Mouse (Mus musculus): ENCODE data around the gene Drd2.

Drd2 gene

DNA sequence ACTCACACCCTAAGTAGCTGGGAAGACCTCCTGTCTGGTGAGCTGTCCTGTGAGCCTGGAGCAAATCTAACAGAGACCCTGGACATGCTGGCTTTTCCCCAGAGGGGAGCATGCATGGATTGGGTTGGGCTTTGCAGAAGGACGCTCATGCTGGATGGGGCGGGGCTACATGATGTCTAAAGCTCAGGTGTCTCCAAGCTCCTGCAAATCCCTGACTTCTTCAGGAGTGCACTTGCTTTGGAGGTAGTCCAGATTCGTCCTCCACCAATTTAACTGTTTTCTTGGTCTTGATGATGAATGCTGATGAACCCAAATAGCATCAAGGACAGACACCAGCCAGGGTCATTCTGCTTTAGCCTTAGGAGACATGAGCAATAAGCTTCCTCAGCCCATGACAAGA, 110.1 kb downstream of the Drd2 start:
- no peak for DNase-seq (ENCODE audit: low read depth in 2 of 2, low spot score in 2 of 2)

DNA sequence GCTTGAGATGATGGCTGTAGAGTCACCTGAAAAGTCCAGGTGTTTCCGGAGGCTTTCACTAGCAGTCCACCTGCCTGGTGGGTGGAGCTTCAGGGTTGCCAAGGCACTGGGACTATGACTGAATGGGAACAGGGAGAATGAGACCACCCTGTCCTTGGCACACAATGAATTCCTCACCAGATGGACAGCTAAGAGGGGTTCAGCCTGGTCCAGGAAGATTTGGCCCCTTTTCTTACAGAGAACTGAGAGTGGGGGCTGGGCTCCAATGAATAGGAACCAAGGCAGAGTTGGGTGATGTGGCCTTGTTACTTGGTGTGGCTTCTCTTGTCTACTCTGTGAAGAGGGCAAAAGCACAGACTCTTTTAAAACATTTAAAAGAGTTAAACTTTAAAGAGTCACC, 112.0 kb downstream of the Drd2 start:
- no peak for DNase-seq (ENCODE audit: low read depth in 2 of 2, low spot score in 2 of 2)

DNA sequence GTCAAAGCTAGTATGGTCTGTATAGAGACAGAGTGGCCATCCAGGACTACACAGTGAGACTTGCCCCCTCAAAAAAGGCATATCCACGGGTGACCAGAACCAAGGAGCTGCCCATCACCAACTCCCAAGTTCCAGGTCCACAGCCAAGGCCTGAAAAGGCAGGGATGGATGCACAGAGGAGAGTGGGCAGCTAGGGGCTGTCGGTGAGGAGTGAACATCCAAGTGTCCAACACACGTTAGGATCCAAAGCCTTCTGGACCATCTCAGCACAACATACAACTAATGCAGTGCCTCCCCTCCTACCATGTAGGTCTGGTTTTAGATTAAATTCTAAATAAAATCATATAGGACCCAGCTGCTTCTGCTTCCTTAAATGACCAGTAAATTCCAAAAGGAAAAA, 115.7 kb downstream of the Drd2 start:
- no peak for DNase-seq (ENCODE audit: low read depth in 2 of 2, low spot score in 2 of 2)

Data from CD8-positive naive resting alpha-beta T cell, adult 2 months (primary cell).